Mouse (Mus musculus): ENCODE measurements around the gene Apbb2.

Gene Apbb2

GRCm38 (mm10) chr5:66514659-66515058, 103.9 kb downstream of the Apbb2 start:
- no peak for DNase-seq

DNA sequence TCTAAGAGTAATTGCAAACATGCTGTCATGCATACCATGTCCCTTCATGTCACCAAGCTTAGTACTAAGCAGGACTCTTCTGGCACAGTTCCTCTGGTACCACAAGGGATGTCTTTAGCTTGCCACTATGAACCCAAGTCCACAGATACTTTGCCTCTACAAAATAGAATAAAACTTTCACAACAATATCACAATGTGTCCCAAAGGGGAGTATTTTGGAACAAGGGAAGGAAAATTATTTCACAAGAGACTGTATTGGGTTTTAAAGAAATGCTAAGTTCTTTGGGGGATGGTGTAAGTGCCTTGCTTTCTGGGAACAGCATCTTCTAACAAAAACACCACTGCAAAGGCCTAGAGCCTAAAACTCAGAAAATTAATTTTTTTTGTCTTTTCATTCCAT, 105.2 kb downstream of the Apbb2 start:
- no peak for DNase-seq

- DNase-seq, result no peak
These were observed 106.1 kb downstream of the Apbb2 start for GRCm38 (mm10) chr5:66512519-66512918.

- no peak for DNase-seq
These were observed 107.9 kb downstream of the Apbb2 start for GRCm38 (mm10) chr5:66510716-66511115.

DNA sequence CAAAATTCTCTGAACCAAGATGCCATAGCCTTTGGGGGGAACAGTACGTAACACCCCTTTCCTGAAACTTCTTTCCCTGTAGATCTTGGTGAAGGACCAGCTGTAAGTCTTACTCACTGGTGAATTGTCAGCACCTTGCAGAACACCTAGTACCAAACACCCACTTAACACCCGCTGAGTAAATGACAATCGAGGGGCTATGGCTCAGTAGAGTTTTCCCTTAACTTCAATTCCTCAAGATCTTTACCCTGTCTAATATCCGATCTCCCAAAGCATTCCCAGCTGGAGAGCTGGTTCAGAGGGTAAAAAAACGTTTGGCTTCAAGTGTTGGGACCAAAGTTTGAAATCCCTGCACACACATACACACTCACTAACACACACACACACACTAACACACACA, 109.4 kb downstream of the Apbb2 start:
- DNase-seq, result no peak

GRCm38 (mm10) chr5:66505578-66505977, 113.0 kb downstream of the Apbb2 start:
- no peak for DNase-seq

DNA sequence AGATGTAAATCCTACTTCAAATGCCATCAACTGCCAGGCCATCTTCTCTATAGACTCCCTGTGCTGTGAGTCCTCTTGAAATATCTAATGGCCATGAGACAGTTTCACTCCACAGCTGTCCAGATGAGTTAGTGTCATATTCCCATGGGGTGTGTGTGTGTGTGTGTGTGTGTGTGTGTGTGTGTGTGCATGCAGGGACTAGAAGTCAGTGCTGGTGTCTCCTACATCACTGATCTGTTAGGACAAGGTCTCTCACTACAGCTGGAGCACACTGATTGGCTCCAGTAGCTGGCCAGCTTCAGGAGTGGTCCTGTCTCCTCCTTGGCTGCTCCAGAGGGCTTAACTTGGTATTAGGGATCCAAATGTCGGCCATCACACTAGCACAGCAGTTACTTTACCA, 113.5 kb downstream of the Apbb2 start:
- no peak for DNase-seq

DNA sequence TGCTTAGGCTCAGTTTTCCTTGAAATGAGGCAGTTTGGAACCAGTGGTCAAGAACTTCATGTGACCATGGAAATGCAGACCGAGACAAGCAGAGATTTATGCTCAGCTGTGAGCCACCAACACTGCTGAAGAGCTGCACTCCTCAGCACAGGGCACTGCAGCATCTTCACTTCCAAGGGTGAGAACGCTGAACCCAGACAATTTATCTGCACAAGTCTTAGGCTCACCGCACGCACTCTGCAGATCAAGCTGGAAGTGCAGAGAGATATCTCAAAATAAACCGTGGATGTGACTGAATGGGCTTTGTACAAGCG, 114.2 kb downstream of the Apbb2 start:
- no peak for DNase-seq

DNA sequence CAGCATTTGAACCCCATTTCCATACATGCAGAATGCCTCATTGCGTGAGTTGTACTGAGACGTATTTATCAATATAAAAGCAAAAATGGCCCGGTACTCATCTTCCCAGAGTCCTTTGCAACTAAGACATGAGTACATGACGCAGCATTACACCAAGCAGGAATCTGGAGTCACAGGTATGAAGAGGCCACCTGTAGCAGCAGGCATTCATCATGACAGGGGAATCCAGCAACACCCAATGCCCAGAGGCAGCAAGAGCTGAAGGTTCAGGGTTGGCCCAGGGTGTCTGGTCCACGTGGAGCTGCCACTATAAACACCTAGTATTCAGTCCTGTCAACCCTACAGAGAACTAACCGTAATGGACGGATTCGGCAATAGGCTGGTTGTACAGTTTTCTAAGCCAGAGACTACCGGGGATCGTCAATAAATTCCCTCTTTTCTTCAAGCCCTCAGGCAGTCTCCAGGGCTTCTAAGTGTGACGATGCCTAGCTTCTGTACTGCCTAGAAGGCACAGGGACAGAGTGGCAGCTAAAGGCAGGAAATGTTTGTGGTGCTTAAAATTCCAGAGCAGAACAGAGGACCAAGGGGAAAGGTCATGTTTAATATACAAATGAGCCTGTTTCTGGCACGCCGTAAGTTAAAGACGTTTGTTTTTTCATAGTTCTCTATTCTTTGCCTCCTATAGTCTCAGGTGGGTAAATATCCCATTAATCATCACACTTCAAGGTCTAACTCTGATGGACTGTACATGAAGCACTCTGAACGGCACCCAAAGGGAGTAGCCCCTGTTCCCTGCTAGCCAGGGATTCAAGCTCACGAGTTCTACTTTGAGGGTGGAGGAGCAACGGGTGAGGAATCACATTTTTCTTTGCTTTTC, 114.8 kb downstream of the Apbb2 start:
- DNase-seq, result no peak

DNA sequence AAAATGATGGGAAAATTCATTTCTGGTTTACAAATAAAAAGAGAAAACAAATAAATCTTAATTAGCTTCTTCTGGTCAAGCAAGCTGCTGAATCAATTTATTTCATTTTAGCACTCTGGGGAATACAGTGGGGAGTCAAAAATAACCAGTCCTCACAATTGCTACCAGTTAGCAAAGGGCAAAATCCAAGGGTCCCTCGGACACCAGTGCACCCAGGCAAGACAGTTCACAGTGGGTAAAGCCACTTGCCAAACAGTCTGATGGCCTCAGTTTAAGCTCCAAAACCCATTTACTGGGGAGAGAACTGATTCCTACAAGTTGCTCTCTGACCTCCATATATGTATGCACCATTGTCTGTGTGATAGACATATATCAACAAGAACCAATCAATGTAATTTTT, 115.6 kb downstream of the Apbb2 start:
- no peak for DNase-seq

DNA sequence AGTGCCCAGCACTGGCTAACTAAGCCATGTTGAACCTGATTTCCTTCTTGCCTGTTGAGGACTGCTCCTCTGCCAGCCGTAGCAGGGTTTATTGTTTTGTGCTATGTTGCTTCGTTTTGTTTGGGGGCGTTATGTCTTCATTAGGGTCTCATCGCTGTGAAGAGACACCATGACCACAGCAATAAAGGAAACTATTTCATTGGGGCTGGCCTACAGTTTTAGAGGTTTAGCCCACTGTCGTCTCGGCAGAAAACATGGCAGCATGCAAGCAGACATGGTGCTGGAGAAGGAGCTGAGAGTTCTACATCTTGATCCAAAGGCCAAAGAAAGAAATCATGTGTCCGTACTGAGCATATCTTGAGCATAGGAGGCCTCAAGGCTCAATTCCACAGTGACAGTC, 119.0 kb downstream of the Apbb2 start:
- no peak for DNase-seq

DNA sequence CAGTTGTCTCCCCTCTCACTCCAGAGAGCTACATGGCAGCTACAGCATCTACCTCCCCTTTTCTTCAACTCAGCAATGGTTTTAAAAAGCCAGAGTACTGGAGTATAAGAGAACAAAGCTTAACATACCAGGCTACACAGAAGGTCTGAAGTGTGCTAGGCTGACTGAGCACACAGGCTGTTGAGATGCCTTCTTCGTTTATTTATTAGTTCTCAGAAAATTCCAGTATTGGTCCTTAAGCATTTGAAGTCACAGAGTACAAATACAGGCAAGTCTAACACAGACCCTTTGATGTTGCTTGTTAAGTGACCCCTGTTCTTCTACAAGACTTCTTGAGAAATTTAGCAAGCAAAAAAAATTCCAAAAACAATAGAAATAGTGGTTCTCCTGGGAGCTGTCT, 120.4 kb downstream of the Apbb2 start:
- no peak for DNase-seq

DNA sequence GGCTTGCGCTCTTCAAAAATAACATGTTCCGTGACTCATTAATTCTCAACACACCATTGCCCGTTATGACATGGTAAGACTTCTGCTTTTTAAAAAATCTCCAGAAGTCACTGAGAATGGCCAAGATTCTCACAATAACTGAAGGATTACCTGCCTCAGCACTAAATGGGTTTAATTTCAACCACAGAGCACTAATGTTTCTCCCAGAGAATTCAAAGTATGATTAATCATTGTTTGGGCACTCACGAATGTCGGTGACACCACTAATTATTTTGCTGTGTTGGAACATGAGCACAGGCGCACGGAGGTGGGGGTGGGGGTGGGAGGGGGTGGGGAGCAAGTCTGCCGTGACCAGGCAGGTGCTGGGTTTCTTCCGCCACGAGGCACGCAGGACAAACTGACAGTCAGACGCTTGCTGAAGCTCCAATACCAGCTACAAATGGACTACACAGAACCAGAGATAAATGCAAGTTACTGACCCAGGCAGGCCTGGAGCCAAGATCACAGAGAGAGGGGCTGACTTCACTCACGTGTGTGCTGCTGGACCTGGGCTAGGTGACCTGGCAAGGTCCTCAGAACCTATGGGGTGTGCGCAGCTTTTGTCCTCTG, 121.0 kb downstream of the Apbb2 start:
- no peak for DNase-seq

DNA sequence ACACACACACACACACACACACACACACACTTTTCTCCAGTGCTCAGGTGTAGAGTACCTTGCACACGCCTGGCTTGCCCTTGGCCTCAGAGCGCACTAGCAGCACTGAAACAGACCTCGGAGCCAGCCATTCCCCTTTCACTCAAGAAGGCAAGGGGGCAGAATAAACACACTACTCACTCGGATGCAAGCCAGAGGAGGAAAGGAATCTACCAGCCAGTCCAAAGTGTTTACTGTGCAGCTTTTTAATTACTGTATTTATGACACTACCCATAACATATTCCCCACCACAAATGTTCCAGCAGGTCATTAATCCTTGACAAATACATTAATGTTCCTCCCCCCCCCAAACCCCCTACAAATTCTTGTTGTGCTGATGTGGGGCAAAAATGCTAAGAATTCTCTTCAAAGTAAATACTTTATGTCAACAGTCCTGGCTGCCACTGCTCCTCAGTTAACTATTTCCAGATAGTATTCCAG, 121.7 kb downstream of the Apbb2 start:
- no peak for DNase-seq

DNA sequence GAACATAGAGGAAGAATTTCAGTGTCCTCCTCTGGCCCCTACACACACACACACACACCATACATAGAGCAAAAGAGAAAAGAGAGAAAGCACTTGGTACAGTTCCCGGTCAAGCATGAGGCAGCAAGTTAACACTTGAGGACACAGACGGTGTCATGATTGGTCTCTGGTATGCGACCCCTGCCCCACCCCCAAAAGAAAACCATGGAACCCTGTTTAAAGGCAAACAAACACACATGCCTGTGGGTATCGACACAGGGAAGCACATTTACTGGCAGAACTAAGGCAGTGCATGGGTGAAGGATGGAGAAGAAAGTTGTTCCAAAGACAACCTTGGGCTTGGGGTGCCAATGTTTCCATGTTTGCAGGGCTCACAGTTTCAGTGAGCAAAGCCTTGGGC, 123.9 kb downstream of the Apbb2 start:
- DNase-seq, result no peak

- no peak for DNase-seq
These were observed 126.0 kb downstream of the Apbb2 start for GRCm38 (mm10) chr5:66492563-66492960.

DNA sequence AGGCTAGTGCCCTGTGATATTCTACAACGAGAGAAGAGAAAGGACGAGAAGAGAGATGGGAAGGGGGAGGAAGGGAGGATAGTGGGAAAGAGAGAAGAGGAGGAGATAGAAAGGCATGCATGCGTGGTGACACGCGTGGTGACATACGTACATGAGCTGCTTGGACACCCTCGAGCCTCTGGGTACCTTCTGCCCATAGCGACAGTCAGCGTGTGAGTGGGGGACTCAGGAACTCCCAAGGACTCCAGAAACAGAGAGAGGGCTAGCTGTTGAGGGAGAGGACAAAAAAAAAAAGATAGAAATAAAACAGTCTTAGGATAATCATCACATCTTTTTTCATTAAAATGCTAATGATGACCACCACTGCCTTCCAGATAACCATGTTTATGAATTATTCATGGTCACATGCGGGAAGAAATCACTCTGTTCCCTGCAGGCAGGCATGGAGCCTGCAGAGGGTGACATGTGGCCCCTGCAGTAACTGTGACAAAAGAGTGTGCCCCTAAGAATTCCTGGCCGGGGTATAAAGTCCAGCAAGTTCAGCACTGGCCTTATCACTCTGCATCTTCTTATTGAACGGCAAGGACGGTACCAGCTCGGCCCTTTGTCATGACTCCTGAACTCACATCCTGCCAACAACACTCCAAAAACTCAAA, 126.5 kb downstream of the Apbb2 start:
- no peak for DNase-seq

DNA sequence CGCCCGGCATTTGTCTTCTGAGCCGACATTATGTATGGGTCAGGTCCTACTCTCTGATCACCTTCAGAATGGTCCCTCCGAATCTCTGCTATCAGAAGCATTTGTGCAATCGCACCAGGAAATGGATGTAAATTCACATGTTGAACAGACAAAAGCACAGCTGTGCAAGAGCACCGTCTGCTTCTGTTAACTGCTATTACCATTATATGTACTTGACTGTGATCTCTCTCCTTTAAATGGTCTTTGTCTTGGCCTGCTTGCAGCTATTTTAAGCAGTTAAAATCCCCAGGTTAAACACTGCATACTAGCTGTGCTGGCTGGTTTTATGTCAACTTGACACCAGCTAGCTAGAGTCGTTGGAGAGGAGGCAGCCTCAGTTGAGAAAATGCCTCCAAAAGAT, 132.6 kb downstream of the Apbb2 start:
- DNase-seq, result no peak

DNA sequence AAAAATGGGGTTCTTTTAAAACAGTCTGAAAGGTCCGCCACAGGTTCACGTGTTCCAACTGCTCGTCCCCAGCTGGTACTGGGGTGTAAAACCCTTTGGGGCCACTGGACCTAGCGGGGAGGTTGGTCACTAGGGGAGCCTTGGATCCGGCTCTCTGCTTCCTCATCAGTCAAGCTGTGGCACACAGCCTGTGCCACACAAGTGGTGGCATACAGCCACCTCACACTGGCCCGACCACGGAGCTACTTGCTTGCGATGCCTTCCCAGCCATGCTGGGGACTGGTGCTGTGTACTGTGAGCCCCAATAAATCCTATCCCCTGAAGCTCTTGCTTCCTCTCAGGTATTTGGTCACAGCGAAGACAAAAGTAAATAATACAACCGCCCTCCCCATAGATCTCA, 142.3 kb downstream of the Apbb2 start:
- DNase-seq, result peak; percentile 48

DNA sequence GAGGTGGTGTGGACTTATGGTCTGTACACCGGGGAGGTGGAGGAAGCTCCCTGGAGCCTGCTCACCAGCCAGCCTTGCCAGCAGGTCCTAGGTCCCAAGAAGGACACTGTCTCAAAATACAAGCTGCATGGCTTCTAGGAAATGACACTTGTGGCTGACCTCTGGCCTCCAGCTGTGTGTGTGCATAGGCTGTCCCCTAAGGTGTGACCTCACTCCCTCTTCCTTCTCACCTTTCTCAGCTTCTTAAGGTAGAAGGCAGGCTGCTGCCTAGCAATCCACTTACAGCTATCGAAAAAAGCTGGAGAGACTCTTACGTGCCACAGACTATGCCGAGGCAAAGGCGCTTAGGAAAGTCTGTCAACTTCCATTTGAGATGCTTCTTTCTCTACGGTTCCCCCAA, 142.8 kb downstream of the Apbb2 start:
- no peak for DNase-seq

- DNase-seq, result no peak
These were observed 144.4 kb downstream of the Apbb2 start for GRCm38 (mm10) chr5:66474153-66474552.

DNA sequence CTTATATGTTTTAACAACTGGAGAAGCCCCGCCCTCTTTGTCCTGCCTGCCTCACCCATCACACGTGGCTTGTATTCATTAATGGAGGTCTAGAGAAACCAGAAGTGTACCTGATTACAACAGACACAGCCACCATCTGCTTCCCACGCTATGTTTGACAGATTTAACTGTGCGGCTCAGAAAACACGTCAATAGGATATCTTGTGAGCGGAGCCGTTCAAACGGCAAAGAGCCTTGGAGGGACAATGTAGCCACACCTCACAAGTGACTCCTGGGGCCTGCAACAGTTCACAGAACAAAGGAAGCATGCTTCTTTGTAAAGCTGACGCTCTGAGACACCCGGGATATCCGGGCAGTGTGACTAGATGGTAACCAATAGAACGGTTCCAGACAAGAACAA, 145.0 kb downstream of the Apbb2 start:
- no peak for DNase-seq

- no peak for DNase-seq
These were observed 147.7 kb downstream of the Apbb2 start for GRCm38 (mm10) chr5:66470837-66471236.

GRCm38 (mm10) chr5:66469685-66470084, 148.9 kb downstream of the Apbb2 start:
- DNase-seq, result no peak

All from cerebellum, adult 11-12 months (tissue).